Mouse (Mus musculus): ENCODE measurements around the gene Osbpl6.
"Not testable (repeated sequence)": the region's sequence is repeated elsewhere in the genome, so short reads cannot be mapped to it uniquely, and the experiment has no call there.

The Osbpl6 gene

DNA sequence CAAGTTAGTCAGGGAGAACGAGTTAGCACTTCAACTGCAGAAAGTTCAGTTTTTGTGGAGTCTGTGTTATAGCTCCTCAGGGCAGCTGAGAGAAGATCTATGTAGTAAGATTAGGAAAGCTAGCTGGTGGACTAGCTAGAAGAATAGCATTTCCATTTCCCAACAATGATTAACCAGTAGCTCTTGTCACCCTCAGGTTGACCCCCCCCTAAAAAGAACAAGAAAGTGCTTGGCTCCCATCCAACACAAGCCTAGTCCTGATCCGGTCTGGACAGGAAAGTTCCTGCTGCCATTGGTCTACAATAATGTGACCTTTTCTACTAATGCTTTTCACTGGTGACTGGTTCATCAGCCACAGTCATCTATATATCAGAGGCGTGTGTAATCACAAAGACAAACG, 157.6 kb downstream of the Osbpl6 start:
- no peak for DNase-seq (ENCODE audit: low spot score in 2 of 2)

DNA sequence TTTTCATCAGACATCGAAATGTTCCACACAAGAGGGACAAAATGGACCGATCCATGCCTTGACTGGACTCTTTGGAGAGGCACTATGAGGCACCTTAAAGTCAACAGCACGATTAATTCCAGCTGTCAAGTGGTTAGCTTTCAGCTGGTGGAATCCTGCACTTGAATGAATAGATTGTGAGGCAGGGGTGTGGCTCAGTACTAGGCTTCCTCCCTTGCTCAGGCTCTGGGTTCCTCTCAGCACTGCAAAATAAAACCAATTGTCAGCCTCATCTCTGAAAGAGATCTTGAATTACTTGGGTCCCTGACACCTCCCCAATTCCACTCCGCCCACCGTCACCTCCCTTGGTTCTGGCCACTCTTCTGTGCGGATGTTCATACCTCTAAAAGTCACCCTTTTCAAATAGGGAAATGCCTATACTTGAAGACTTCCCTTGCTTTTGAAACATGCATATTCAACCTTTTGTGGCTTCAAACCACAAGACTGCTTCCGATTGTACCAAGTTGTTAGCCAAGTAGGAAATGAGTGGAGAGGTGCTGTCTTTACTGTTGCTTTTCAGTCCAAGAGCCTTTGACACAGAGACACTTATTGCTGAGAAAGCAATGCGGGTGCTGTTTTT, 160.7 kb downstream of the Osbpl6 start:
- DNase-seq (ENCODE audit: low spot score in 2 of 2), result no peak

DNA sequence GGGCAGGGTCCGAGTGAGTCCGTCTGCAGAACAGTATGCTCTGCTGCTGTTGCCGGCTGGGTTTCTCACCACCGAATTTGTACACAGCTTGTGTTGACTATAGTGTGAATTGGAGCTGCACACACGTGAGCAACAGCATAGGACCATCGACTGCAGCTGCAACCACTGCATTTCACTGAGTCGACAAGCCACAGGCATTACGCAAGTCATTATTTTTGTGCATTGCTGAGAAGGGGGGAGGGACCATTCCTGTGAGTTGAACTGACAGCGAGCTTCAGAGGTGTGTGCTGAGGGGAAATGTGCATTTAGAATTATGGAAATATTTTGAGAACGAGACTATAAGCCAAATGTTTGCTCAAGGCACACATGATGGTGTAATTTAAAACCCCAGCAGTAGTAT, 165.2 kb downstream of the Osbpl6 start:
- no peak for DNase-seq (ENCODE audit: low spot score in 2 of 2)

DNA sequence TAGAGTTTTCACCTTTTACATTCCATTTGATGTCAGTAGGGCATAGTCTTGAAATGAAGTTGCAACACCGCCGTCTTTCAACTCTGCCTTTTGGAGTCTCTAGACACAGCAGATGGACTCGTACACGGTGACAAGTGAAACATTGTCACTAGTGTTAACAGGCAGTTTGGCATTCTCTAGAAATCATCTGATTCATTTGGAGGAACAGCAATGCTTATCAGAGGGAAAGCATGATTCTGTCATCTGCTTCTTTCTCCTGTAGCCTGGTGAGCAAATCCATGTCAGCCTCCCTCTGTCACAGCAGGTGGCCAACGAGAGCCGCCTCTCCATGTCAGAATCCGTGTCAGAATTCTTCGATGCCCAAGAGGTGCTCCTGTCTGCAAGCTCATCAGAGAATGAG, 172.6 kb downstream of the Osbpl6 start:
- no peak for DNase-seq (ENCODE audit: low spot score in 2 of 2)

GRCm38 (mm10) chr2:76585090-76585489, 178.8 kb downstream of the Osbpl6 start:
- no peak for DNase-seq (ENCODE audit: low spot score in 2 of 2)

DNA sequence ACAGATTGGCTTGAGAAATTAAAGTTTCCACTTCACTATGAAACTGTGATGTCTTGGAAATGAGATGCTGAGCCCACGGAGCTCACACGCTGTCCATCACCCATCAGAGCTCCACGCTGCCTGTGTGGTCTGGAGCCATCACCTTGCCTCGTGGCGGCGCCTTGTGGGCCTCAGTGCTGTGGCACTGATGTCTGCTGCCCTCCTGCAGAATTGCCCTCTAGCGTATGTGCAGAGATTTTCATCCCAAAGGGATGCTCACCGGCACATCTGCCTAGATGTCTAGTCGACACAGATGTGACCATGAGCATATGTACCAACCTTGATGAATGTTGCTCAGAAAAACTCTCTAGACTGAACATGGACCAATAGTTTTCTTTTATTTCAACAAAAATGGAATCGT, 180.6 kb downstream of the Osbpl6 start:
- no peak for DNase-seq (ENCODE audit: low spot score in 2 of 2)

GRCm38 (mm10) chr2:76590221-76590620, 183.9 kb downstream of the Osbpl6 start:
- DNase-seq (ENCODE audit: low spot score in 2 of 2), result no peak

GRCm38 (mm10) chr2:76592401-76592924, 186.2 kb downstream of the Osbpl6 start:
- no peak for DNase-seq (ENCODE audit: low spot score in 2 of 2)

DNA sequence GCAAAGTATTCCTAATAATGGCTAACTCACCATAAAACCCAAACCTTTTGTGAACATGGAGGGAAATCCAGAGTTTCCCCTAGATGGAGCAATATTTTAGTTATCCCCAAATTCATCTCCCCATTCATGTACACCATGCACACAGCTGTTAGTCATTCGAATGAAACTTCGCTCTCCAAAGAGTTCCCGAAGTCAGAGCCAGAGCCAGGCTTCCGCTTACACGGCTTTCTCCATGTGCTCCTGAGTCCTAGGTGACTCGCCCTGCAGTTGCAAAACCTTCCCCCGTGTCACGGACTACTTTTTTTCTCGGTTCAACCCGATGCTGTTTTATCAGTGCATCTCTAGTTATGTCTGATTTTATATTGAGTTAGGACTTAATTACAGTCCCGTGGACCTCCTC, 191.2 kb downstream of the Osbpl6 start:
- DNase-seq (ENCODE audit: low spot score in 2 of 2), result no peak

DNA sequence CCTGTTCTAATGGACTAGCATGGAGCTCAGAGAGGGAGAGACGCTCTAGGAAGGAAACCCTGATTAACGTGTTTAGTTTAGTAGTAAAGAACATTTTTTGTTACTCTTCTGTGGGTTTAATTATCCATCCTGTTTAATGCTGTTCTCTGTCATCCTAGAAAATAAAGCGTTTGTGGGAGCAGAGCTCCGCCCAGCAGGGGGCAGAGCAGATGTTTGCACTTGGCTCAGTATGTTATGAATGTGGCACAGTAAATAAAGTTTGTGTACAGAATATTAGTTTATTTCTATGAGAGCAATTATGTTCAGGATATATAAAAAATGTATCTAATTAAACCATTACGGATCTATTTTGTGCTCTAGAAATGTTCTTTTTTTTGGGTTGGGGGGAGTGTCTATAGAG, 192.9 kb downstream of the Osbpl6 start:
- no peak for DNase-seq (ENCODE audit: low spot score in 2 of 2)

GRCm38 (mm10) chr2:76602256-76602655, 195.9 kb downstream of the Osbpl6 start:
- DNase-seq (ENCODE audit: low spot score in 2 of 2), result no peak

DNA sequence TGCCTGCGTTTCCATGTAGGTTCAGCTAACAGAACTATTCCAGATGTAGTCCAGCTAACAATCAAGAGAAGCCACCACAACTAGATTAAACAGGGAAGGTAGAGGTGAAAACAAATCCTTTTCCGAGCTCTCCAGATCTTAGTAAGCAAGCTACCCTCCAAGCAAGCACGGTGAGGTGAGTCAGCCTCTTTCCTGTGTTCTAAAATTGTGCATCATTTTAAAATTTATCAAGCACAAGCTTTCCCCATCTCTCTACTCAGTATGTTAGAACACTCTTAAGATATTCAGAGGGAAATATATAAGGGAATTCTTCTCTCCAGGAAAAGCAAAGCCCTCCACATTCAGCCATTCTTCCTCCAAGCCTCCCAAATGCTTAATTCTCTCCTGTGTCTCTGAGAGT, 200.4 kb downstream of the Osbpl6 start:
- DNase-seq (ENCODE audit: low spot score in 2 of 2), result no peak

GRCm38 (mm10) chr2:76610326-76611104, 204.2 kb downstream of the Osbpl6 start:
- no peak for DNase-seq (ENCODE audit: low spot score in 2 of 2)

- no peak for DNase-seq (ENCODE audit: low spot score in 2 of 2)
Measured at GRCm38 (mm10) chr2:76611996-76612395, 205.7 kb downstream of the Osbpl6 start.

DNA sequence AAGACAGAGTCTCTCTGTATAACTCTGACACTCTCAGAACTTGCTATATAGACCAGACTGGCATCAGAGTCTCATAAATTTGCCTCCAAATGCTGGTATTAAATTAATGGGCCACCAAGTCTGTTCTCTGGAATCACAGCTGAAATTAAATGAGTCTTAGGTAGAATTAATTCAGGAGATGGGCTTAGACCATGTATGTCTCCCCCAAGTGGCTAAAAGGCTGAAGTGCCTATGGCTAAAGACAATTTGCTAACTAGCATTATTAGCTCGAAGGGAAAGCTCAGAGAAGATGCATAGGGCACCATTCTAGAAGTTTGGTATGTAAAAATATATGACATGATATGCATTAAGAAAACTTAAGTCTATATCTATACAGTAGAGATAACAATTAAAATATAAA, 211.8 kb downstream of the Osbpl6 start:
- peak in 1 of 2 experiments; percentile 25 for DNase-seq (ENCODE audit: low spot score in 2 of 2)

GRCm38 (mm10) chr2:76620188-76620587, 213.9 kb downstream of the Osbpl6 start:
- DNase-seq (ENCODE audit: low spot score in 2 of 2), result no peak

GRCm38 (mm10) chr2:76621724-76622123, 215.4 kb downstream of the Osbpl6 start:
- no peak for DNase-seq (ENCODE audit: low spot score in 2 of 2)

- DNase-seq (ENCODE audit: low spot score in 2 of 2), result not testable (repeated sequence)
Measured at GRCm38 (mm10) chr2:76622316-76622715, 216.0 kb downstream of the Osbpl6 start.

- DNase-seq (ENCODE audit: low spot score in 2 of 2), result no peak
Measured at GRCm38 (mm10) chr2:76630293-76630692, 224.0 kb downstream of the Osbpl6 start.

DNA sequence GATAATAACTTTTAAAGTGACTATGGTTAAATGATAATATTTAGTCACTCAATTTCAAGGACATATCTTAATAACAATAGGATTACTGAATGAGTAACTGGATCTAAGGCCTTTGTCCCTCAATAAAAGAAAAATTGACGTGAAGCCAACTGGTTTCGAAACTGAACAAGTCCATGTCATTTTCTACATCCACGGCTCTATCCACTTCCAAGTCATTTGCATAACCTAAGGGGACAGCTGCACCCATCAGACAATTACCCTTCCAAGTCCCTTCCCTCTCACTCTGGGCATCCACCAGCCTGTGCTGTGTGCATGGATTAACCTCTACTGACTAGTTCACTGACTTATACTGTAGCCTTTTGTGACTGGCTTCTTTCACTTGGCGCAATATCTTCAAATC, 225.3 kb downstream of the Osbpl6 start:
- no peak for DNase-seq (ENCODE audit: low spot score in 2 of 2)

GRCm38 (mm10) chr2:76639637-76640036, 233.3 kb downstream of the Osbpl6 start:
- DNase-seq (ENCODE audit: low spot score in 2 of 2), result no peak

DNA sequence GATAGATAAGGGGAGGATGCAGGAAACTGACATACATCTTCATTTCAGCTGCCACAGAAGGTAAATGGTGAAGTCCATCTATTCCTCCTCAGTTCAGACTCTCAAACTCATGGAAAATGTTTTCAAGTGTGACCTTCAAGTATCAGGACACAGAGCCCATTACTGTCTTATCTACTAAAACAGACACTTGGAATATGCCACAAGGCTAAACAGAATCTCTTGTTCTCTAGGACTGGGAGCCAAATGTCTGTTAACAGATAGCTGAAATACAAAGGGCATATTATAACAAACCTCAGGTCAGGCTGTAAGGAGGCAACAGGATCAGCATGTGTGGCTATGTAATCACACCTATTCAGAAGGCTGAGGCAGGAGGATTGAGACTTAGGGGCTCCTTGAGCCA, 237.5 kb downstream of the Osbpl6 start:
- DNase-seq (ENCODE audit: low spot score in 2 of 2), result no peak

DNA sequence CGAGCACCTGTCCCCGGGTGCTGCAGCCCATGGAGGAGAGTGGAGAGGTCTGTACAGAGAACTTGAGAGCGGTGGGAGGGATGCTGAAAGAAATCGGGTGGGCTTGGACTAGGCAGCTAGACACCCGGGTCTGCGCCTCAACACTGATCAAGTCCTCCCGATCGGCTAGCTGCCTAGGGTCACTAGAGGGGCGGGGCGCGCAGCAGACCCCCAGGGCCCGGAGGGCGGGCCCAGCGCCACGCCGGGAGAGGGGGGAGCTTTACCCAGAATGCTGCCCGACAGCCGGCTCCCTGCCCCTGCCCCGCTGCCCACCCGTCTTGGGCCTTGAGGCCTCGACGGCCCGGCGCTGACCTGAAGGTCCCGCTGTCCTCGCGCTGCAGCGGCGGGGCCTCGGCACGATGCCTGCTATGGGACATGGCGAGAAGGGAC, 241.1 kb downstream of the Osbpl6 start:
- no peak for DNase-seq (ENCODE audit: low spot score in 2 of 2)
